Mouse (Mus musculus) gastrocnemius, adult 8-10 months (tissue): ENCODE data around the gene Kank3. TPM values are rescaled to one million over a fixed set of nuclear protein-coding genes. Genes with fewer than 3 reads are reported as not detected.

ENCODE experiments used
- DNase-seq, 2 experiments: peaks; one replicate each; pipeline ENCODE4 v3.0.0; 2022; ENCODE audit warnings: low spot score in 2 of 2
- total RNA-seq, 4 experiments: library from RNA; stranded (reverse); gene quantifications; 2 replicates each; pipeline ENCODE4 v1.2.4; 2022

Kank3 gene
- total RNA-seq, result 10 to 100 TPM; 12.4 to 17.4 (median 14.8) TPM

- peak; percentile 71 to 74 for DNase-seq
Measured at GRCm38 (mm10) chr17:33810334-33811141, at the start of gene Kank3. Gene Kank3 (plus strand): TSS chr17:33810519.

- DNase-seq, result no peak
Measured at GRCm38 (mm10) chr17:33766389-33766788, 43.9 kb upstream of the Kank3 start.

GRCm38 (mm10) chr17:33771617-33772016, 38.7 kb upstream of the Kank3 start:
- no peak for DNase-seq

- DNase-seq, result no peak
Measured at GRCm38 (mm10) chr17:33773426-33773825, 36.9 kb upstream of the Kank3 start.

GRCm38 (mm10) chr17:33773871-33774572, 36.3 kb upstream of the Kank3 start:
- no peak for DNase-seq

- no peak for DNase-seq
Measured at GRCm38 (mm10) chr17:33774573-33775155, 35.7 kb upstream of the Kank3 start.

- no peak for DNase-seq
Measured at GRCm38 (mm10) chr17:33775287-33775686, 35.0 kb upstream of the Kank3 start.

GRCm38 (mm10) chr17:33779271-33779966, 30.9 kb upstream of the Kank3 start:
- DNase-seq, result peak; percentile 92 to 94

GRCm38 (mm10) chr17:33779967-33780295, 30.4 kb upstream of the Kank3 start:
- no peak for DNase-seq

GRCm38 (mm10) chr17:33780431-33780830, 29.9 kb upstream of the Kank3 start:
- no peak for DNase-seq

- peak; percentile 53 to 72 for DNase-seq
Measured at GRCm38 (mm10) chr17:33781124-33781977, 29.0 kb upstream of the Kank3 start, which contains the start of gene Angptl4. Gene Angptl4 (minus strand): TSS chr17:33781830.

GRCm38 (mm10) chr17:33782067-33782466, 28.3 kb upstream of the Kank3 start:
- DNase-seq, result no peak

- peak; percentile 49 to 71 for DNase-seq
Measured at GRCm38 (mm10) chr17:33783408-33783807, 26.9 kb upstream of the Kank3 start.

- DNase-seq, result no peak
Measured at GRCm38 (mm10) chr17:33784939-33785338, 25.4 kb upstream of the Kank3 start.

GRCm38 (mm10) chr17:33786375-33786774, 23.9 kb upstream of the Kank3 start:
- DNase-seq, result no peak

- DNase-seq, result no peak
Measured at GRCm38 (mm10) chr17:33788732-33789131, 21.6 kb upstream of the Kank3 start.

GRCm38 (mm10) chr17:33798306-33798705, 12.0 kb upstream of the Kank3 start:
- no peak for DNase-seq

- no peak for DNase-seq
Measured at GRCm38 (mm10) chr17:33799277-33799676, 11.0 kb upstream of the Kank3 start.

- no peak for DNase-seq
Measured at GRCm38 (mm10) chr17:33802221-33802620, 8.1 kb upstream of the Kank3 start.

GRCm38 (mm10) chr17:33804205-33804604, 6.1 kb upstream of the Kank3 start:
- no peak for DNase-seq

- DNase-seq, result no peak
Measured at GRCm38 (mm10) chr17:33804745-33805144, 5.6 kb upstream of the Kank3 start.
